Mouse (Mus musculus): Measurements from ENCODE around the gene Cited2. TPM values are rescaled to one million over a fixed set of nuclear protein-coding genes. Genes with fewer than 3 reads are reported as not detected.

The Cited2 gene
- total RNA-seq, 2 experiments from 2014 or later: 34.4 to 98.8 TPM

Other genes with a start within 250 kb of the Cited2 start
- 100 to 1,000 TPM; 220 to 254 TPM for gene Txlnb, start 73.0 kb downstream of the Cited2 start, total RNA-seq (2021)
- gene Heca, start 224.8 kb downstream of the Cited2 start, total RNA-seq (2021): 10 to 100 TPM; 12.6 to 15.6 TPM